Mouse (Mus musculus) bone marrow, adult 2 months (tissue): Measurements from ENCODE around the gene Igf2bp1.

Source experiments
- CTCF ChIP-seq: fragments of 200-500 bp; IDR thresholded peaks from 2 replicates; pipeline ENCODE4 v1.5.1; 2011; ENCODE audit warnings: low read length, control low read depth; ENCODE audit not compliant: control insufficient read depth, insufficient read depth
- POLR2A ChIP-seq: fragments of 200-500 bp; IDR thresholded peaks from 2 replicates; pipeline ENCODE4 v1.6.1; 2011; ENCODE audit warnings: low read depth, mild to moderate bottlenecking, control low read depth, low read length, borderline replicate concordance; ENCODE audit not compliant: control insufficient read depth

DNA sequence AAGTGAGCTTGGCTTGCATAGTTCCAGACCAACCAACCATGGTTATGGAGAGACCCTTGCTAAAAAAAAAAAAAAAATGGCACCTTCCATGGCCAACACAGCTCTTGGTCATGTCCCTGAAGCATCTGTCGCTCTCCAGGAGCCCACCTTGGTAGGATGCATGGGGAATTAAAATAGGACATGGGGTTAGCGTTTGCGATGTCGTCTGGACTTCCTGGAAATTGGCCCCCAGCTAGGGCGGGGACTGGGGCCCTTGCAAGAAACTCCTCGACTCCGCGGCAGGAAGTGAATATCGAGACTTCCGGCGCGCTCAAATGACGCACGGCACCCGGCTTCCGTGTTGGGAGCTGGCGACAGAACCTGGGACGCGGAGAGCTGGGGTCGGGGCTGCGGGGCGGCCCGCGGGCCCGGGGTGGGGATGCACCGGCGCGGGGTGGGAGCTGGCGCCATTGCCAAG lies 28.9 kb upstream of the Igf2bp1 start, which contains the start of gene Snf8:
- TF ChIP-seq CTCF (no peak), POLR2A (peak; percentile 61; the same call in 1 of the 2 replicates)
